Mouse (Mus musculus) heart, postnatal 14 days (tissue): ENCODE data around the gene Heatr4. TPM values are rescaled to one million over a fixed set of nuclear protein-coding genes. Genes with fewer than 3 reads are reported as not detected.
"Not testable (repeated sequence)": the region's sequence is repeated elsewhere in the genome, so short reads cannot be mapped to it uniquely, and the experiment has no call there.

Experiments
- DNase-seq, 2 experiments: peaks; one replicate each; pipeline ENCODE4 v3.0.0; 2021 to 2022
- intact Hi-C: fragments of 180-260 bp; cut with DNase I; formaldehyde crosslinking; loops from one replicate; pipeline ENCODE4 v1.15.1; 2025
- total RNA-seq, 2 experiments: library from RNA; stranded (reverse); gene quantifications; 2 replicates each; pipeline ENCODE4 v1.2.3; 2021

Gene Heatr4
- total RNA-seq, 2 experiments from 2014 or later = not detected

GRCm38 (mm10) chr12:83999237-83999636, 14.6 kb upstream of the Heatr4 start:
- intact Hi-C loops = not testable (repeated sequence)
- peak; percentile 67 to 87 for DNase-seq

DNA sequence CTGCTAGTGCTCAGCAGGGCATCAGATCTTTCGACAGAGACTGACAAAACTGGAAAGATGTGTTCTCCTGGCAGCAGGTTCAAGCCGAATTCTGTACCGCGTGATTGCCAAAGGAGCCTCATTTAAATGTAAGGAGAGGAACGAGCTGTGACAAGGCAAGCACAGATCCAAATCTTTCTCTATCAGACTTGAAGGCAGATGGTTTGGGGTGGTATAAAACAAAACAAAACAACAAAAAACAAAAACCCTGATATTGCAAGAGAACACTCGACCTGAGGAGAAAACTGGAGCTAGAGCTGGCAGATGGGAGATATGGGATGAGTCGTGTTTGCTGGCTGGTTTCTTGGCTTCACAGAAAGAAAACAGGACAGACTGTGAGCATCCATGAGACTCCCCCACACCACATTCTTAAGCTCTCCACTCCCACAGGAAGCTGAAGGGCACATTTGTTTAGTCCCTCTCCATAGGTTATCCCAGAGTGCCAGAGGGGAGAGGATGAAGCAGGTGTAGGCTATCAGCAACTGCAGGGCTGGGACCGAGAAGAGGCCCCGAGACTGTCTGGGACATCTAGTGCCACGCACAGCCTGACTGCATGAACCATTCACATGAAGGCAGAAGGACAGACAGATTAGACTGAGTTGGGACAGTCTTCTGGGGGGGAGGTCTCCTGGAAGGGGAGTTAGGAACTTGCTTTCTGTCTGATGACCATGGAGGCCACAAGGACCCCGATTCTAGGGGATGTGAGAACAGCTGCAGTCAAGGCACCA, 13.9 kb upstream of the Heatr4 start:
- DNase-seq = no peak
- intact Hi-C loops = no loop called here

DNA sequence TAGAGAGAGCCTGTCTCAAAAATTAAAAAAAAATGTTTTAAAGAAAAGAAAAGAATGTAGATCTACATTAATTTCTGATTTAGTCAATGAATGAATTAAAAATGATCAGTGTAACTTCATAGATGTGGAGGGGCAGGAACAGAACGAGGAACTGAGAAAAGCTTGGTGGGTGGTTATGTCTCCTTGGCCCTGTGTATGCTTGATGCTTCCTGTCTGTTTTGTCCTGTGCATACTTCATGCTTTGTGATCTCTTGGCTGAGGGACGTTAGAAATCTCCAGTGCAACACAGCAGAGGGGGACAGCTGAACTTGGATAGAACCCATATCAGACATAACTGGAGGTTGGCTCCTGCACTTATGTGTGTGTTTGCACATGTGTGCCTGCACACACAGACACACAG, 12.6 kb upstream of the Heatr4 start:
- DNase-seq = no peak
- intact Hi-C loops = no loop called here

DNA sequence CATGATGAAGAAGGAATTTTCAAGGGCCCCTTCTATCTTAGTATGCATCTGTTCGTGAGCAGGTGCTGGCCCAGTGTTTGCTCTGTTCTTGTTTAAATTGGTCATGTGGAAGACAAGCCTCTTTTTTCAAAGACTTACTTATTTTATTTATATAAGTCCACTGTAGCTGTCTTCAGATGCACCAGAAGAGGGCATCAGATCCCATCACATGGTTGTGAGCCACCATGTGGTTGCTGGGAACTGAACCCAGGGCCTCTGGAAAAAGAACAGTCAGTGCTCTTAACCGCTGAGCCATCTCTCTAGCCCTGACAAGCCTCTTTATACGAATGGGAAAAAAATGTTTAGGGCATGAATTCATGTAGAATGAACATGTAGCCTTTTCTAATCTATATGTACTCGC, 4.7 kb upstream of the Heatr4 start:
- no peak for DNase-seq
- intact Hi-C loops = no loop called here

- intact Hi-C loops = no loop called here
- DNase-seq = no peak
Observed at GRCm38 (mm10) chr12:83988483-83988882, 3.8 kb upstream of the Heatr4 start.

DNA sequence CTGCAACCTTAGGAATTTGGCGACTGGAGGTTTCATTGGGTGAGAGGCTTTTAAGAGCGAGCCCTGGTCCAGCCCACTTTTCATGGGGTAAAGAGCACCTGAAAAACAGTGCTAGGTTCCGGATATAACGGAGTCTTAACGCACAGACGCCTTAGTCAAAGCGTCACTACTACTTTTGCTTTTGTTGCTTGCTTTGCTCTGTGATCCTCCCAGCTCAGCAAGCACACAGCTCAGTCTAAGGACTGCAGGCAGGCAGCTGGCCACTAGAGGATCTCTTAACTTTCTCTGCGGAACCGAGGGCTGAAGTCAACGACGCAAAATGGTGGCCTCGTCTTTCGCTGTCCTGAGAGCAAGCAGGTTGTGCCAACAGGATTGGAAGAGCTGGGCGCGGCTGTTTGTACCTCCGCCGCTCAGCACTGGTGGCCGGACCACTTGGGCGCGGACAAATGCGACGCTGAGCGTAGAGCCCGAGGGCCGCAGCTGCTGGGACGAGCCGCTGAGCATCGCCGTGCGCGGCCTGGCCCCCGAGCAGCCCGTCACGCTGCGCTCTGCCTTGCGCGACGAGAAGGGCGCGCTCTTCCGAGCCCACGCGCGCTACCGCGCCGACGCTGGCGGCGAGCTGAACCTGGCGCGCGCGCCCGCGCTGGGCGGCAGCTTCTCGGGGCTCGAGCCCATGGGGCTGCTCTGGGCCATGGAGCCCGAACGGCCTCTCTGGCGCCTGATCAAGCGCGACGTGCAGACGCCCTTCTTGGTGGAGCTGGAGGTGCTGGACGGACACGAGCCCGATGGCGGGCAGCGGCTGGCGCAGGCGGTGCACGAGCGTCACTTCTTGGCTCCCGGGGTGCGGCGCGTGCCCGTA, 3.2 kb upstream of the Heatr4 start, which contains the start of gene Acot2:
Acot2 (plus strand) TSS at position 279 of the 859 bp plus-strand sequence.
- intact Hi-C loops = no loop called here
- DNase-seq = peak; percentile 81 to 82

- intact Hi-C loops = no loop called here
- DNase-seq = no peak
Observed at GRCm38 (mm10) chr12:83987242-83987582, 2.6 kb upstream of the Heatr4 start.

DNA sequence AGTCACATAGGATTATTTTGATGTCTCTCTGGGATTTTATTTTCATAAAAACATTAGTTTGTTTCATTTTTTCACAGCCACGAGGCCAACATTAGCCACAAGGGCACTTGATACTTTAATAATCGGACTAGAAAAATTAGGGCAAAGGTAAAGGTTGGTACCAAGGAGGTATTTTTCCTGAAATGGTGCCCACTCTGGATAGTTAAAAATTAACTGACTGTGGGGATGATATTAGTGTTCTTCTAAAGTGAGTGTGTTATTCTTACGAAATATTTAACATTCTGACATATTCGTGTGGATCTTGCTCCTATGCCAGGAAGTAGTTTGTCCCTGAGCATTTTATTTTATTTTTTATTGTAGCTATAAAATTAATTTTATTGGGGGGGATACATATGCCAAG, 3.0 kb downstream of the Heatr4 start:
- intact Hi-C loops = no loop called here
- DNase-seq = no peak

- no peak for DNase-seq
- intact Hi-C loops = loop anchor here (10.0 kb wide), 1 partner anchor 266 kb away; no protein-coding TSS in a partner anchor
Observed at GRCm38 (mm10) chr12:83978862-83979261, 5.8 kb downstream of the Heatr4 start.

DNA sequence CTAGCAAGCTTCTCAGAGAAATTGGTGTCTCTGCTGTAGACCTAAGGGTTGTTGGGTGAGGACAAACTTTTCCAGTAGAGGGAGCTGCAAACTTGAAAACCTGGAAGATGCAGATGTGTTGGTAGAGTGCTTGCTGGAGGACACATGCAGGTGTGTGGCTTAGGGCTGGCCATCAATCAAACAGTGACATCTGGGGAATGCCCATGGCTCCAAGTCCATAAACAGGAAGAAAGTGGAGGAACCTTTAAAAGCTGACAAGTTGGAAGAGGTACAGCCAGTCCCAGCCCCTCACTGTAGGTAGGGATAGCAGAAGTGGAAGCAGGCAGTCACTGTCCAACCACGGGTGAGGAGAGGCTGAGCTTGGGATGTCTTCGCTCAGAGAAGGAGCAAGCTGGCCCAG, 12.5 kb downstream of the Heatr4 start:
- peak; percentile 31 to 60 for DNase-seq
- intact Hi-C loops = loop anchor here (1.0 to 10.0 kb wide), 2 partner anchors 59 to 273 kb away; no protein-coding TSS in a partner anchor

DNA sequence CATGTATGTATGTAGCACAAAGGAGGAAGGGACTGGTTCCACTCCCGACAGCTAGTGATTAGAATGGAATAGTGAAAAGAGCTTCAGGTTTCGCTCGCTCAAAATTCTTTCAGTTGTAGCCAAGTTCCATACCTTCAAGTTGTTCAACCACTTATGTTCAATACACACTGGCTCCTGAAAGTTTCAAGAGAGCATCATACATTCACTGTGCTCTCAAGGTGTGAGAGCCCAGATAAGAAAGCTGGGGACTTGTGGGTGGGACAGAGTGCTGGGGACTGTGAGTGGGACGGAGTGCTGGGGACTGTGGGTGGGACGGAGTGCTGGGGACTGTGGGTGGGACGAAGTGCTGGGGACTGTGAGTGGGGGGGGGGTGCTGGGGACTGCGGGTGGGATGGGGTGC, 19.4 kb downstream of the Heatr4 start:
- intact Hi-C loops = no loop called here
- DNase-seq = no peak

DNA sequence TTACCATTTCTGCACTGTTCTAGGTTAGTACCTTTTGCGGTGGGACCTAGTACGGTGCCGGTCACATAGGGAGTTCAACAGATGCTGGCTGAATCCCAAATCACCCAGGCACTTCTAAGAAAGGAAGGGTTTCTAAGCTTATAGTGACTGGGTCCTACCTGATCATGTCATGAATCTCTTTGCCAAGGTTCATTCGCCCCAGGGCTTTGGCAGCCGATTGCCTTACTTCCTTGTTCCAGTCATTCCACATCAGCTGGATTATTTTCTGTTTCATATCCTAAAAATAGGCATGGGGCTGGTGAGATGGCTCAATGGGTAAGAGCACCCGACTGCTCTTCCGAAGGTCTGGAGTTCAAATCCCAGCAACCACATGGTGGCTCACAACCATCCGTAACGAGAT, 26.4 kb downstream of the Heatr4 start:
- no peak for DNase-seq
- intact Hi-C loops = no loop called here

DNA sequence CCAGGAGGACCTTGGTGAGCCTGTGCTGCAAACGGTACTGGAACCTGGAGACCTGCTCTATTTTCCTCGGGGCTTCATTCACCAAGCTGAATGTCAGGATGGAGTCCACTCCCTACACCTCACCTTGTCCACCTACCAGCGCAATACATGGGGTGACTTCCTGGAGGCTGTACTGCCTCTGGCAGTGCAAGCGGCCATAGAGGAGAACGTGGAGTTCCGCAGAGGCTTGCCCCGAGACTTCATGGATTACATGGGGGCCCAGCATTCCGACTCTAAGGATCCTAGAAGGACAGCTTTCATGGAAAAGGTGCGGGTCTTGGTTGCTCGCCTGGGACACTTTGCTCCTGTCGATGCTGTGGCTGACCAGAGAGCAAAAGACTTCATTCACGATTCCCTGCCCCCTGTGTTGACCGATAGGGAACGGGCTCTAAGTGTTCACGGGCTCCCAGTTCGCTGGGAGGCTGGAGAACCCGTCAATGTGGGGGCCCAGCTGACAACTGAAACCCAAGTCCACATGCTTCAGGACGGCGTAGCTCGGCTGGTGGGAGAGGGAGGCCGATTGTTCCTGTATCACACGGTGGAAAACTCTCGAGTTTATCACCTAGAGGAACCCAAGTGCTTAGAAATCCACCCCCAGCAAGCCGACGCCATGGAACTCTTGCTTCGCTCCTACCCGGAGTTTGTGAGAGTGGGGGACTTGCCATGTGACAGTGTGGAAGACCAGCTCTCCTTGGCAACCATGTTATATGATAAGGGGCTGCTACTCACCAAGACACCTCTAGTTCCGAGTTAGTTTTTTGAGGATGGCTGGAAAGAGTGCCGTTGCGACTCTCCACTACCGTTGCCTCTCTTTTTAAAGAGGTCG, 32.7 kb downstream of the Heatr4 start:
- no peak for DNase-seq
- intact Hi-C loops = loop anchor here (2.0 kb wide), 1 partner anchor 31 kb away; the partner anchor contains the start of gene Numb

DNA sequence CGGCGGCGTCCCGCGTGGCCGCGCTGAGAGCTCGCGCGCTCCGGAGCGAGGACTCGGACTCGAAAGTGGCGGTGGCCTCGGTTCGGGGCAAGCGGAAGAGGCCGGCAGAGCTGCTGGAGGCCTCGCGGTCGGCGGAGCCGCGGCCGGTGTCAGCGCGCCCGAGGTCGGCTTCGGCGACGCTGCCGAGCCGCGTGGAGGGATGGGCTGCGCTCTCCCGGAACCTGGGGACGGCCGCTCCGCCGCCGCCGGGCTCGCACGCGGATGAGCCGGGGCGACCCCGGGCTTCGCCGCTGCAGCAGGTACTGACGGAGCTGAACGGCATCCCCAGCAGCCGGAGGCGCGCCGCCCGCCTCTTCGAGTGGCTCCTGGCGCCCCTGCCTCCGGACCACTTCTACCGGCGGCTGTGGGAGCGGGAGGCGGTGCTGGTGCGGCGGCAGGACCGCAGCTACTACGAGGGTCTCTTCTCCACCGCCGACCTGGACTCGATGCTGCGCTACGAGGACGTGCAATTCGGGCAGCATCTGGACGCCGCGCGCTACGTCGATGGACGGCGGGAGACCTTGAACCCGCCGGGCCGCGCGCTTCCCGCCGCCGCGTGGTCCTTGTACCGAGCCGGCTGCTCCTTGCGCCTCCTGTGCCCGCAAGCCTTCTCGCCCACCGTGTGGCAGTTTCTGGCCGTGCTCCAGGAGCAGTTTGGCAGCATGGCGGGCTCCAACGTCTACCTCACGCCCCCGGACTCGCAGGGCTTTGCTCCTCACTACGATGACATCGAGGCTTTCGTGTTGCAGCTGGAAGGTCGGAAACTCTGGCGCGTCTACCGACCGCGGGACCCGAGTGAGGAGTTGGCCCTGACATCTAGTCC, 33.6 kb downstream of the Heatr4 start:
- DNase-seq = peak; percentile 33 to 39

GRCm38 (mm10) chr12:83950493-83950839, 34.2 kb downstream of the Heatr4 start, which contains the start of gene Riox1:
Riox1 (plus strand) TSS chr12:83950608.
- peak; percentile 85 to 86 for DNase-seq
- intact Hi-C loops = loop anchor here (2.0 kb wide), 1 partner anchor 30 kb away; the partner anchor contains the start of gene Numb

More for the DNA sequence above, 33.6 kb downstream of the Heatr4 start:
- intact Hi-C loops = loop anchor here (2.0 kb wide), 1 partner anchor 30 kb away; the partner anchor contains the start of gene Numb

DNA sequence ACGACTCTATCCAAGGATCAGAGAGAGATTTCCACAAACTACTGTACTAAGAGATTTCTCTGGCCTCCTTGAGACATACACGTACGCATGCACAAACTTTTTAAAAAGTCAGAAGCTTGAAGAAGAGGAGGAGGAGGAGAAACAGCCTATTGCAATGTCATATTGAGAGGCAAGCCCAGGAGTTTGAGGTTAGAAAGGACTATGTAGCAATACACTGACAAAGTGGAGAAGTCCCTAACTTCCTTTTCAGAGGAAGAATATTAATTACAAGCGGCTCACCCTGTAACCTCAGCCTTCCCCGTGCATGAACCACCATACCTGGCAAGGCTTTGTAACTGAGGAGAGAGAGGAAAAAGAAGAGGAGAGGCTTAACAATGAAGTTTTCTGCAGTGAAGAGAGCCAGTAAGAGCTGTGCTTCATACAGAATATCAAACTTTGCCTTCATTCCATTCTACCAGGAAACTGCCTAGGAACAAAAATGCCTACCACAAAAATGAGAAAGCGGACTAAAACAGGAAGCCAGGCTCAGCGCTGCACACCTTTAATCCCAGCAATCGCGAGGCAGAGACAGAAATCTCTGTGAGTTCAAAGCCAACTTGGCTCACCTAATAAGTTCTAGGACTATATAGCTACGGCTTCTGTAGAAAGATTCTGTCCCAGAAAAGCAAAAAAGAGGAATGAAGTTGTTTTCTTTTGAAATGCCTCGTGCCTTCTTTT, 34.7 kb downstream of the Heatr4 start:
- DNase-seq = no peak
- intact Hi-C loops = loop anchor here (2.0 kb wide), 1 partner anchor 29 kb away; the partner anchor contains the start of gene Numb

DNA sequence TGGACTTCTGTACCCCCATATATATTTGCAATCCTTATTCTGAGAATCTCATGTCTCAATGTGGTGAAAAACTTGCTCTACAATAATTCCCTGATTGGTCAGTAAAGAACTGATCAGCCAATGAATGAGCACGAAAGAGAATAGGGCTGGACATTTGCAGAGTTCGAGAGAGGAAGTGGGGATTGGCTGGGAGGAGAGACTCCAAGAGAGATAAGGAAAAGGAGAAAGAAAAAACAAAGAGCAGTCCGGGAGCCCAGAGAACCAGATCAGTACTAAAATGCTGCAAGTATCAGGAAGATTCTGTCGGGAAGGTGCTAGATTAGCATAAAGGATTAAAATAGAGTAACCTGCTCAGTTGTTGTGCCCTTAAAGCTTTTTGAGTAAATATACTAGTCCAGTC, 35.6 kb downstream of the Heatr4 start:
- no peak for DNase-seq
- intact Hi-C loops = no loop called here

- intact Hi-C loops = no loop called here
- DNase-seq = no peak
Observed at GRCm38 (mm10) chr12:83947260-83947811, 37.3 kb downstream of the Heatr4 start.
